Mouse (Mus musculus): ENCODE results near the gene Sec14l1. TPM values are rescaled to one million over a fixed set of nuclear protein-coding genes. Genes with fewer than 3 reads are reported as not detected.

Gene Sec14l1
- total RNA-seq, 2 experiments from 2014 or later, result 151 to 152 TPM

GRCm38 (mm10) chr11:117107837-117108236, 7.1 kb upstream of the Sec14l1 start:
- no peak for DNase-seq (ENCODE audit: low spot score in 2 of 2)

GRCm38 (mm10) chr11:117108595-117108994, 6.4 kb upstream of the Sec14l1 start:
- DNase-seq (ENCODE audit: low spot score in 2 of 2), result no peak

- DNase-seq (ENCODE audit: low spot score in 2 of 2), result no peak
These were observed 5.6 kb upstream of the Sec14l1 start for GRCm38 (mm10) chr11:117109179-117109954.

GRCm38 (mm10) chr11:117111967-117112648, 2.9 kb upstream of the Sec14l1 start:
- no peak for DNase-seq (ENCODE audit: low spot score in 2 of 2)

- DNase-seq (ENCODE audit: low spot score in 2 of 2), result no peak
These were observed 2.3 kb upstream of the Sec14l1 start for GRCm38 (mm10) chr11:117112649-117113051.

- DNase-seq (ENCODE audit: low spot score in 2 of 2), result no peak
These were observed 1.6 kb upstream of the Sec14l1 start for GRCm38 (mm10) chr11:117113377-117113776.

- DNase-seq (ENCODE audit: low spot score in 2 of 2), result no peak
These were observed 757 bp upstream of the Sec14l1 start for GRCm38 (mm10) chr11:117114231-117114591.

- peak in 1 of 2 experiments; percentile 79 for DNase-seq (ENCODE audit: low spot score in 2 of 2)
These were observed 615 bp downstream of the Sec14l1 start for GRCm38 (mm10) chr11:117115346-117116219.

GRCm38 (mm10) chr11:117116350-117117303, 1.7 kb downstream of the Sec14l1 start:
- no peak for DNase-seq (ENCODE audit: low spot score in 2 of 2)

GRCm38 (mm10) chr11:117117321-117117720, 2.4 kb downstream of the Sec14l1 start:
- no peak for DNase-seq (ENCODE audit: low spot score in 2 of 2)

GRCm38 (mm10) chr11:117117791-117118190, 2.8 kb downstream of the Sec14l1 start:
- DNase-seq (ENCODE audit: low spot score in 2 of 2), result no peak

GRCm38 (mm10) chr11:117118248-117118647, 3.3 kb downstream of the Sec14l1 start:
- DNase-seq (ENCODE audit: low spot score in 2 of 2), result no peak

GRCm38 (mm10) chr11:117118721-117119321, 3.9 kb downstream of the Sec14l1 start:
- DNase-seq (ENCODE audit: low spot score in 2 of 2), result peak; percentile 55 to 57

- no peak for DNase-seq (ENCODE audit: low spot score in 2 of 2)
These were observed 4.8 kb downstream of the Sec14l1 start for GRCm38 (mm10) chr11:117119723-117120122.

- DNase-seq (ENCODE audit: low spot score in 2 of 2), result no peak
These were observed 5.6 kb downstream of the Sec14l1 start for GRCm38 (mm10) chr11:117120285-117121163.

GRCm38 (mm10) chr11:117121164-117121535, 6.2 kb downstream of the Sec14l1 start:
- DNase-seq (ENCODE audit: low spot score in 2 of 2), result peak in 1 of 2 experiments; percentile 46

- no peak for DNase-seq (ENCODE audit: low spot score in 2 of 2)
These were observed 7.0 kb downstream of the Sec14l1 start for GRCm38 (mm10) chr11:117121954-117122353.

GRCm38 (mm10) chr11:117123418-117124085, 8.6 kb downstream of the Sec14l1 start:
- no peak for DNase-seq (ENCODE audit: low spot score in 2 of 2)

GRCm38 (mm10) chr11:117124539-117124938, 9.6 kb downstream of the Sec14l1 start:
- no peak for DNase-seq (ENCODE audit: low spot score in 2 of 2)
